Mouse (Mus musculus) limb, embryonic 13.5 days (tissue): ENCODE results near the gene Slc34a2. TPM values are rescaled to one million over a fixed set of nuclear protein-coding genes. Genes with fewer than 3 reads are reported as not detected.
A peak's percentile ranks its signal among the peaks of the same experiment; 100 is the strongest.

Experiments used
- ATAC-seq: fragments of 200-750 bp; cut with Nextera tagmentation; 2 replicates; pipeline ENCODE4 v1.8.0; 2017; ENCODE audit warnings: low read depth, moderate number of reproducible peaks, moderate TSS enrichment; ENCODE audit not compliant: low FRiP score
- H3K27ac ChIP-seq: fragments of 300-500 bp; sonication (generic); 2 replicates; pipeline ENCODE4 v1.5.1; 2015; ENCODE audit warnings: inconsistent platforms, mild to moderate bottlenecking, moderate library complexity
- H3K27me3 ChIP-seq: fragments of 300-500 bp; sonication (generic); 2 replicates; pipeline ENCODE4 v1.6.1; 2015; ENCODE audit warnings: mild to moderate bottlenecking, inconsistent platforms
- H3K36me3 ChIP-seq: fragments of 300-500 bp; sonication (generic); 2 replicates; pipeline ENCODE4 v1.6.1; 2015; ENCODE audit warnings: inconsistent platforms, mild to moderate bottlenecking, moderate library complexity
- H3K4me1 ChIP-seq: fragments of 300-500 bp; sonication (generic); 2 replicates; pipeline ENCODE4 v1.6.1; 2015; ENCODE audit warnings: inconsistent platforms
- H3K4me2 ChIP-seq: fragments of 300-500 bp; sonication (generic); replicated peaks from 2 replicates; pipeline ENCODE4 v1.6.1; 2015; ENCODE audit warnings: inconsistent platforms, mild to moderate bottlenecking, moderate library complexity
- H3K4me3 ChIP-seq: fragments of 300-500 bp; sonication (generic); 2 replicates; pipeline ENCODE4 v1.5.1; 2015; ENCODE audit warnings: moderate library complexity, mild to moderate bottlenecking, inconsistent platforms
- H3K9ac ChIP-seq: fragments of 300-500 bp; sonication (generic); 2 replicates; pipeline ENCODE4 v1.6.1; 2015; ENCODE audit warnings: mild to moderate bottlenecking, inconsistent platforms
- H3K9me3 ChIP-seq: fragments of 300-500 bp; sonication (generic); 2 replicates; pipeline ENCODE4 v1.6.1; 2016; ENCODE audit warnings: inconsistent platforms
- WGBS: fragments of 180-500 bp; shearing (Covaris S2); methylation state at CpG from one replicate; pipeline ENCODE4 v1.1.7; 2015; 5-methylcytosine and 5-hydroxymethylcytosine counted together
- polyA plus RNA-seq: library from polyadenylated mRNA; unstranded; fragments of >200 nt; fragmentation: Nextera tagmentation; extraction: Ambion mirVana; gene quantifications from 2 replicates; pipeline ENCODE4 v1.2.1, GENCODE M21; 2015

Gene Slc34a2
- polyA plus RNA-seq, 1 experiment from 2014 or later: not detected

DNA sequence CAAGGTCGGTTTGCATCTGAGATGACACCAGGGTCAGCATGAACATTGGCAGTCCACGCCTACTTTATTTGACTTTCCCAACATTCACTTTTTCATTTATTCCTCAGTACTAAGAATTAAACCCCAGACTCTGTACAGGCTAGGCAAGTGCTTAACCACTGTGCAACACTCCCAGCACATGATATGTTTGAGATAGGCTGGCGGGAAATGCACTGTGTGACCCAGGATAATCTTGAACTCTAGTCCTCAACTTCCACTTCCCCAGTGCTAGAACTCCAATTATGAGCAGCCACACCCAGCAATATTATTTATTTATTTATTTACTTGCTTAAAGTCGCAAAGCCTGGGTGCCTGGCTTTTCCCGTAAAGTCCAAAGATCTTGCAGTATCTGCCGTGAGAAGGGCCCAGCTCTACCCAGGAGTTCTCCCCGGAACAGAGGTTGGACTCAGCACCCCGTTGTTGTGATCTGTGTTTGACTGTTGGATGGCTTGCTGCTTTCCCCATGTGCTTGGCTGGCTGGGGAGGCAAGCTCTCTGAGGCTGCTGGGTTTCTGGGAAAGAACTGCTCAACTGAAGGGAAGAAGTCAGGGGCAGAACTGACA is 5.0 kb downstream of the Slc34a2 start:
- H3K27ac ChIP-seq: no peak overlapping the region
- H3K4me3 ChIP-seq: no peak overlapping the region
- no peak for ATAC-seq
- H3K9ac ChIP-seq: no peak overlapping the region
- H3K36me3 ChIP-seq: no peaks in the 10 kb centered on the region
- H3K4me1 ChIP-seq: no peaks in the 10 kb centered on the region
- H3K27me3 ChIP-seq: peaks cover 5% of the 10 kb centered on the region
- H3K4me2 ChIP-seq: no peak overlapping the region
- 79% methylated on average over 8 of the region's 8 CpGs for WGBS
- H3K9me3 ChIP-seq: no peaks in the 10 kb centered on the region

DNA sequence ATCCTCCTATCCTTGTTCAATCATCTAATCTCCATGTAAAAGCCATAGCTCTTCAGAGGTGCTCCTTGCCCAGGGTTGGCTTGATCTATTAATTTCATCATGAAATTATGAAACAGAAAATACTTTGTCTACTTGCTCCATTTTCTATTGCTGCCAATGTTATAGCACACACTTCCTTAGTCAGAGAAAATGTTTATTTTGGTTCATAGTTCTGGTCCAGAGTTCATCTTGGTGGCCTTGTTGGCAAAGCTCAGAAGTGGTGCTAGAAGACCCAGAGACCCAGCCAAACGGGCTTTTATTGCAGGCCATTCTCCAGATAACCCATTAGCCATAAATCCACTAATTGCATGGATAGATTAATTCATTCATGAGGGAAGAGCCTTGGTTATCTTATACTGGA is 5.8 kb downstream of the Slc34a2 start:
- Histone ChIP-seq H3K36me3 (no peaks in the 10 kb centered on the region), H3K9me3 (no peaks in the 10 kb centered on the region), H3K4me3 (no peak overlapping the region), H3K4me1 (peaks cover 2% of the 10 kb centered on the region), H3K9ac (no peak overlapping the region), H3K4me2 (no peak overlapping the region), H3K27me3 (peaks cover 14% of the 10 kb centered on the region), H3K27ac (no peak overlapping the region)
- 40% methylated on average over 1 of the region's 1 CpGs for WGBS
- ATAC-seq: no peak

DNA sequence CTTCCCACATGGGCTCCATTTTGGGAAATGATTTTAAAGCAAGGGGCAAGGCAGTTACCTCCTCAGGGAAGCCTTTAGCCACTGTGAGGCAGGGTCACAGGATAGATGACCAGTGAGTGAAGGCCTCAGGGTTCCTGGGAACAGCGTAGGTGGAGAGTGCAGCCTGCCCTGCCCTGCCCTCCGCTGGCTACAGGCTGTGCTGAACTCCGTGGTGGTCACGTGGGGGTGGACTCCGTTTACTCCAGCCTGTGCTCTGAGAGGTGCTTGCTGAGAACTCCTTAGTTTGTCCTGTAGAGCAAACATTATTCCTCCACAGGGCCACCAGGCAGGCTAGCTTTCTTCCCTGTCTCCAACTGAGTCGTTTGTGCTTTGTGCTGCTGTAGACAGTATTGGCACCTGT is 10.1 kb downstream of the Slc34a2 start:
- Histone ChIP-seq H3K4me3 (no peak overlapping the region), H3K9ac (no peak overlapping the region), H3K27me3 (peaks cover 39% of the 10 kb centered on the region), H3K36me3 (no peaks in the 10 kb centered on the region), H3K9me3 (no peaks in the 10 kb centered on the region), H3K4me2 (no peak overlapping the region), H3K27ac (no peak overlapping the region), H3K4me1 (peaks cover 10% of the 10 kb centered on the region)
- WGBS: 25% methylated on average over 6 of the region's 6 CpGs
- no peak for ATAC-seq

- ATAC-seq: no peak
- no peaks in the 10 kb centered on the region for H3K36me3 ChIP-seq
- peak overlapping the region; percentile 42 for H3K4me3 ChIP-seq
- no peaks in the 10 kb centered on the region for H3K9me3 ChIP-seq
- 35% methylated on average over 4 of the region's 4 CpGs for WGBS
- peaks cover 39% of the 10 kb centered on the region for H3K27me3 ChIP-seq
- no peak overlapping the region for H3K27ac ChIP-seq
- peaks cover 10% of the 10 kb centered on the region for H3K4me1 ChIP-seq
- peak overlapping the region; percentile 75 for H3K4me2 ChIP-seq
- H3K9ac ChIP-seq: peak overlapping the region; percentile 48
Observed at GRCm38 (mm10) chr5:53048599-53048998, 10.7 kb downstream of the Slc34a2 start.

GRCm38 (mm10) chr5:53049046-53049445 is 11.2 kb downstream of the Slc34a2 start:
- Histone ChIP-seq H3K4me3 (peak overlapping the region; percentile 42), H3K36me3 (no peaks in the 10 kb centered on the region), H3K9ac (peak overlapping the region; percentile 48), H3K9me3 (no peaks in the 10 kb centered on the region), H3K4me2 (peak overlapping the region; percentile 75), H3K27ac (no peak overlapping the region), H3K4me1 (peaks cover 13% of the 10 kb centered on the region), H3K27me3 (peaks cover 39% of the 10 kb centered on the region)
- WGBS: under 1% methylated on average over 39 of the region's 39 CpGs
- ATAC-seq: peak; percentile 54; the same call in 1 of the 2 replicates

GRCm38 (mm10) chr5:53050963-53051362 is 13.1 kb downstream of the Slc34a2 start:
- Histone ChIP-seq H3K4me1 (peaks cover 13% of the 10 kb centered on the region), H3K36me3 (no peaks in the 10 kb centered on the region), H3K27me3 (peaks cover 39% of the 10 kb centered on the region), H3K27ac (no peak overlapping the region), H3K4me3 (no peak overlapping the region), H3K9ac (no peak overlapping the region), H3K9me3 (no peaks in the 10 kb centered on the region), H3K4me2 (no peak overlapping the region)
- WGBS: 45% methylated on average over 1 of the region's 1 CpGs
- no peak for ATAC-seq

- no peak for ATAC-seq
- H3K27ac ChIP-seq: no peak overlapping the region
- no peak overlapping the region for H3K9ac ChIP-seq
- no peak overlapping the region for H3K4me2 ChIP-seq
- H3K27me3 ChIP-seq: peaks cover 30% of the 10 kb centered on the region
- 85% methylated on average over 2 of the region's 2 CpGs for WGBS
- H3K36me3 ChIP-seq: no peaks in the 10 kb centered on the region
- H3K4me3 ChIP-seq: no peak overlapping the region
- H3K4me1 ChIP-seq: peaks cover 13% of the 10 kb centered on the region
- H3K9me3 ChIP-seq: no peaks in the 10 kb centered on the region
Observed at GRCm38 (mm10) chr5:53053246-53053645, 15.4 kb downstream of the Slc34a2 start.

DNA sequence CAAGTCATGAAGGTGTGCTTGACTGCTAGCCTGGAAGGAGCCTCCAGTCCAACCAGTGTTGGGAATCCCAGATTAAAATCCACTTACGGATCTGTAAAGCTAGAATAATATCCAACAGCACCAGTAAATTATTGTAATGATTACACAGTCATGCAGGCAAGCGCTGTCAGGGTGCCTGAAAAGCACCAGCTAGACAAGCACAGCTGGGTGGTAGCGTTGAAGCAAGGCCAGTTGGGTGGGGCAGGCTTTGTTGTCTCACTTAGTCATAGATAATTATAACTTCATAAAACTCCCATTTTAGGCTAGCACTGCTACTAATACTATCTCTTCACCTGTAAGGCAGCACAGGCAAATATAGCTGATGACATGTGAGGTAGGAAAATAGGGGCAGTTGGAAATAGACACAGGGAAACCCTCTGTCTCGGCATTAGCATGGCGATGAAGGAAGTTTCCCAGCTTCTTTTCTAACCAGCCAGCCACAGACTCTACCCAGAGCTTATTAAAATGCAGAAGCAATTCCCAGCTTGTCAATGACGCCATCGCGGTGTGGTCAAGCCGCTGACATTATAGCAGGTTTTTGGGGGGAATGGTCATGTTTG is 23.8 kb downstream of the Slc34a2 start:
- no peak overlapping the region for H3K4me3 ChIP-seq
- H3K4me2 ChIP-seq: no peak overlapping the region
- no peaks in the 10 kb centered on the region for H3K4me1 ChIP-seq
- H3K27me3 ChIP-seq: no peaks in the 10 kb centered on the region
- ATAC-seq: no peak
- no peak overlapping the region for H3K27ac ChIP-seq
- H3K36me3 ChIP-seq: no peaks in the 10 kb centered on the region
- no peak overlapping the region for H3K9ac ChIP-seq
- H3K9me3 ChIP-seq: no peaks in the 10 kb centered on the region
- 92% methylated on average over 9 of the region's 9 CpGs for WGBS

- no peaks in the 10 kb centered on the region for H3K27me3 ChIP-seq
- H3K9ac ChIP-seq: no peak overlapping the region
- no peak overlapping the region for H3K27ac ChIP-seq
- H3K4me2 ChIP-seq: no peak overlapping the region
- no peak overlapping the region for H3K4me3 ChIP-seq
- WGBS: 54% methylated on average over 6 of the region's 6 CpGs
- no peaks in the 10 kb centered on the region for H3K36me3 ChIP-seq
- no peaks in the 10 kb centered on the region for H3K9me3 ChIP-seq
- H3K4me1 ChIP-seq: no peaks in the 10 kb centered on the region
- ATAC-seq: no peak
Observed at GRCm38 (mm10) chr5:53074553-53074952, 36.7 kb downstream of the Slc34a2 start.

- Histone ChIP-seq H3K9me3 (no peaks in the 10 kb centered on the region), H3K36me3 (no peaks in the 10 kb centered on the region), H3K27me3 (no peaks in the 10 kb centered on the region), H3K4me1 (no peaks in the 10 kb centered on the region), H3K27ac (no peak overlapping the region), H3K4me2 (no peak overlapping the region), H3K4me3 (no peak overlapping the region), H3K9ac (no peak overlapping the region)
- ATAC-seq: no peak
- 88% methylated on average over 4 of the region's 4 CpGs for WGBS
Observed at GRCm38 (mm10) chr5:53078453-53078852, 40.6 kb downstream of the Slc34a2 start.

- no peak overlapping the region for H3K27ac ChIP-seq
- H3K27me3 ChIP-seq: no peaks in the 10 kb centered on the region
- WGBS: 88% methylated on average over 7 of the region's 7 CpGs
- no peaks in the 10 kb centered on the region for H3K9me3 ChIP-seq
- no peaks in the 10 kb centered on the region for H3K36me3 ChIP-seq
- no peak overlapping the region for H3K4me3 ChIP-seq
- H3K4me1 ChIP-seq: no peaks in the 10 kb centered on the region
- no peak overlapping the region for H3K4me2 ChIP-seq
- H3K9ac ChIP-seq: no peak overlapping the region
- ATAC-seq: no peak
Observed at GRCm38 (mm10) chr5:53087452-53087851, 49.6 kb downstream of the Slc34a2 start.

DNA sequence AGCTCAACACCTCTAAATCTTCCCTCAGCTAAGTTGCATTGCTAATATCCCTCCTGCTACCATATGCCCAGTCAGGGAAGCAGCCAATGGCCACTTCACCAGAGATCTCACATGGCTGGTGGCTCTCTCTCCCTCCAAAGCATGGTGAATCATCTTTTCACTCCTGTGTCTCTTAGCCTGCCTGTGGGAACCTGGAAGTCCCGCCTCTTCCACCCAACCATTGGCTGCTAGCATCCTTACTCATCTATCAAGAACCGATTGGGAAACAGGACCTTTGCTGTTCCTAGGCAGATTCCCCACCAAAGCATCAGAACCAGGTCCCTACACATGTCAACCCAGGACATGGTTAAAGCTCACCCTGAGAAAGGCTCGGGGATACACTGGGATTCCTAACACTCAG is 53.5 kb downstream of the Slc34a2 start:
- Histone ChIP-seq H3K9me3 (no peaks in the 10 kb centered on the region), H3K27ac (no peak overlapping the region), H3K4me3 (no peak overlapping the region), H3K9ac (no peak overlapping the region), H3K4me1 (no peaks in the 10 kb centered on the region), H3K4me2 (no peak overlapping the region), H3K36me3 (no peaks in the 10 kb centered on the region), H3K27me3 (no peaks in the 10 kb centered on the region)
- no peak for ATAC-seq
- WGBS: 70% methylated on average over 3 of the region's 3 CpGs
